Mouse (Mus musculus) ES-E14 (cell line): ENCODE results near the gene Trmt61a.

Source experiments
- CHD2 ChIP-seq: IDR thresholded peaks from 2 replicates; pipeline ENCODE4 v1.6.1; 2014; ENCODE audit warnings: mild to moderate bottlenecking, low read depth, low read length, inconsistent platforms
- ZNF384 ChIP-seq: IDR thresholded peaks from 2 replicates; pipeline ENCODE4 v1.6.1; 2012; ENCODE audit warnings: low read depth, low read length, inconsistent platforms

GRCm38 (mm10) chr12:111718656-111719055 lies 40.8 kb downstream of the Trmt61a start:
- no peak for TF ChIP-seq ZNF384
- no peak for TF ChIP-seq CHD2
